Mouse (Mus musculus) myocyte (in vitro differentiated cells): ENCODE results near the gene Fam161a. TPM values are rescaled to one million over a fixed set of nuclear protein-coding genes. Genes with fewer than 3 reads are reported as not detected.

Experiments used
- H3K27me3 ChIP-seq: one replicate; pipeline ENCODE4 v1.6.1; 2011; ENCODE audit not compliant: control insufficient read depth, insufficient read depth, insufficient read length
- H3K36me3 ChIP-seq: one replicate; pipeline ENCODE4 v1.6.1; 2011; ENCODE audit not compliant: control insufficient read depth, insufficient read depth
- H3K4me2 ChIP-seq: one replicate; pipeline ENCODE4 v1.6.1; 2011; ENCODE audit warnings: low read depth, control low read depth
- H3K4me3 ChIP-seq: one replicate; pipeline ENCODE4 v1.5.1; 2011; ENCODE audit warnings: mild to moderate bottlenecking, control low read depth, moderate library complexity
- H3K79me2 ChIP-seq: one replicate; pipeline ENCODE4 v1.6.1; 2011; ENCODE audit not compliant: control insufficient read depth, insufficient read depth
- H3ac ChIP-seq: one replicate; pipeline ENCODE4 v1.6.1; 2011; ENCODE audit not compliant: control insufficient read depth, insufficient read length
- CEBPB ChIP-seq: IDR thresholded peaks from 2 replicates; pipeline ENCODE4 v1.6.1; 2011; ENCODE audit warnings: mild to moderate bottlenecking, moderate library complexity; ENCODE audit not compliant: poor library complexity, insufficient read depth, severe bottlenecking
- E2F4 ChIP-seq: IDR thresholded peaks from one replicate; pipeline ENCODE4 v1.6.1; 2011; ENCODE audit warnings: mild to moderate bottlenecking, control low read depth, moderate library complexity; ENCODE audit not compliant: insufficient read depth
- MAX ChIP-seq: IDR thresholded peaks from one replicate; pipeline ENCODE4 v1.6.1; 2011; ENCODE audit warnings: low read depth, mild to moderate bottlenecking, control low read depth
- MYOD1 ChIP-seq, 3 experiments: IDR thresholded peaks; one replicate each; pipeline ENCODE4 v1.6.1; 2011; ENCODE audit warnings: control low read depth in 2 of 3, low read depth in 2 of 3, mild to moderate bottlenecking in 2 of 3, moderate library complexity in 1 of 3; ENCODE audit not compliant: insufficient read length in 2 of 3, control insufficient read depth in 1 of 3
- MYOG ChIP-seq, 3 experiments: IDR thresholded peaks; one replicate each; pipeline ENCODE4 v1.6.1; 2011; ENCODE audit warnings: control low read depth in 2 of 3, low read depth in 2 of 3, mild to moderate bottlenecking in 2 of 3; ENCODE audit not compliant: insufficient read length in 2 of 3, control insufficient read depth in 1 of 3, insufficient read depth in 1 of 3
- POLR2A ChIP-seq: IDR thresholded peaks from one replicate; pipeline ENCODE4 v1.6.1; 2011; ENCODE audit warnings: low read depth, mild to moderate bottlenecking, control low read depth, moderate library complexity; ENCODE audit not compliant: insufficient read length
- POLR2AphosphoS2 ChIP-seq: IDR thresholded peaks from one replicate; pipeline ENCODE4 v1.6.1; 2011; ENCODE audit warnings: low read depth, control low read depth; ENCODE audit not compliant: insufficient read length
- REST ChIP-seq: IDR thresholded peaks from one replicate; pipeline ENCODE4 v1.6.1; 2011; ENCODE audit warnings: mild to moderate bottlenecking, control low read depth, moderate library complexity; ENCODE audit not compliant: insufficient read depth, insufficient read length
- SRF ChIP-seq: IDR thresholded peaks from one replicate; pipeline ENCODE4 v1.6.1; 2011; ENCODE audit warnings: low read depth; ENCODE audit not compliant: control insufficient read depth, insufficient read length
- TCF12 ChIP-seq: IDR thresholded peaks from one replicate; pipeline ENCODE4 v1.6.1; 2011; ENCODE audit warnings: mild to moderate bottlenecking, control low read depth; ENCODE audit not compliant: poor library complexity, insufficient read depth, severe bottlenecking
- TCF3 ChIP-seq: IDR thresholded peaks from one replicate; pipeline ENCODE4 v1.6.1; 2011; ENCODE audit warnings: low read depth, control low read depth; ENCODE audit not compliant: insufficient read length
- USF1 ChIP-seq: IDR thresholded peaks from one replicate; pipeline ENCODE4 v1.6.1; 2011; ENCODE audit warnings: low read depth, mild to moderate bottlenecking, control low read depth, moderate library complexity
- polyA plus RNA-seq: library from polyadenylated mRNA; unstranded; fragments of >200 nt; fragmentation: generic; extraction: Trizol; gene quantifications from one replicate; pipeline ENCODE4 v1.2.1, GENCODE M21; 2012; ENCODE audit warnings: missing spikeins

Fam161a gene
- polyA plus RNA-seq, 1 experiment = 0.77 TPM

DNA sequence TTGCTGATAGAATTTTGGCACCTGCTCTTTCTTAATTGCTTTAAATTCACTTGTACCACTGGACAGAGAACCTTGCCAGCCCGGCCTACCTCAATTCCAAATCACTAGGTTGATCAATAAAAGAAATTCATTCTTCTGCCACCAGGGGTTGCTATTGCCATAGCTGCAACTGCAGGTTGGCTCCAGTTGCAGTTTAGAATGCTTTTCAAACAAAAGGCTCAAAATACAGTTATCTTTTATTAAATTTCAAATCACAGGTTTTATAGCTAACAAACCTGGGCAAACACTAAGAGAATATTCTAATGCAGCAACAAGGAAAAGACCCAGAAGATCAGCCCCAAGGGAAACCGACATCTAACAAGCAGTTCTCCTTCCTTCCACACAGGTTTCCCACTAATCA is 20.0 kb upstream of the Fam161a start:
- H3K79me2 ChIP-seq = peaks cover 19% of the 10 kb centered on the region
- no peaks in the 10 kb centered on the region for H3K36me3 ChIP-seq
- H3K4me2 ChIP-seq = peak overlapping the region; percentile 41
- TF ChIP-seq MAX = no peak
- no peak for TF ChIP-seq POLR2A
- TF ChIP-seq REST = no peak
- TF ChIP-seq MYOD1 (IDR thresholded peaks at IDR 0.05; ENCODE audit: control insufficient read depth in 1 of 3, insufficient read length in 2 of 3, low read depth in 2 of 3) = no peak
- no peak overlapping the region for H3K4me3 ChIP-seq
- no peaks in the 10 kb centered on the region for H3K27me3 ChIP-seq
- H3ac ChIP-seq = no peak overlapping the region

DNA sequence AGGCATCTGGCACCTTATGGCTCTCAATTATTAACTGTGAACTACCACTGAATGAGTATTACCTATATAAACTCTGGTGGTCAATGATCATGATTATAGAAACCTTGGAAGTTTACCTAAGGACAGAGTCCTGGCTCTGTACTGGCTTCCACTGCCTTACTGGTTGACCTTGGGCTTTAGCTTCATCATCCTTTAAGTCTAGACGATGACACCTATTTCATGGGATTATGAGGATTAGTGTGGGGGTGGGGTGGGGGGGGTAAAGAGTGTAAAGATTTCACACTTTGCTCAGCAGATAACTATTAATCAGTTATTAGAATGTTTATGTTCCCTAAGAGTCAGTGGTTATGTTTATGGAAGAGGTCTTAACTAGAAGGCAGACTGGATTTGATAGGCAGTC is 17.5 kb upstream of the Fam161a start:
- Histone ChIP-seq H3K36me3 (peaks cover 14% of the 10 kb centered on the region), H3K79me2 (peaks cover 40% of the 10 kb centered on the region), H3K27me3 (no peaks in the 10 kb centered on the region), H3ac (no peak overlapping the region), H3K4me2 (peak overlapping the region; percentile 77), H3K4me3 (peak overlapping the region; percentile 49)
- TF ChIP-seq TCF3 (no peak), CEBPB (no peak), MYOG (IDR thresholded peaks at IDR 0.05; ENCODE audit: control insufficient read depth in 1 of 3, insufficient read depth in 1 of 3, insufficient read length in 2 of 3, low read depth in 2 of 3) (no peak), POLR2AphosphoS2 (no peak), MAX (no peak), TCF12 (no peak), SRF (no peak), USF1 (no peak), REST (no peak), MYOD1 (IDR thresholded peaks at IDR 0.05; ENCODE audit: control insufficient read depth in 1 of 3, insufficient read length in 2 of 3, low read depth in 2 of 3) (no peak), E2F4 (no peak), POLR2A (no peak)

DNA sequence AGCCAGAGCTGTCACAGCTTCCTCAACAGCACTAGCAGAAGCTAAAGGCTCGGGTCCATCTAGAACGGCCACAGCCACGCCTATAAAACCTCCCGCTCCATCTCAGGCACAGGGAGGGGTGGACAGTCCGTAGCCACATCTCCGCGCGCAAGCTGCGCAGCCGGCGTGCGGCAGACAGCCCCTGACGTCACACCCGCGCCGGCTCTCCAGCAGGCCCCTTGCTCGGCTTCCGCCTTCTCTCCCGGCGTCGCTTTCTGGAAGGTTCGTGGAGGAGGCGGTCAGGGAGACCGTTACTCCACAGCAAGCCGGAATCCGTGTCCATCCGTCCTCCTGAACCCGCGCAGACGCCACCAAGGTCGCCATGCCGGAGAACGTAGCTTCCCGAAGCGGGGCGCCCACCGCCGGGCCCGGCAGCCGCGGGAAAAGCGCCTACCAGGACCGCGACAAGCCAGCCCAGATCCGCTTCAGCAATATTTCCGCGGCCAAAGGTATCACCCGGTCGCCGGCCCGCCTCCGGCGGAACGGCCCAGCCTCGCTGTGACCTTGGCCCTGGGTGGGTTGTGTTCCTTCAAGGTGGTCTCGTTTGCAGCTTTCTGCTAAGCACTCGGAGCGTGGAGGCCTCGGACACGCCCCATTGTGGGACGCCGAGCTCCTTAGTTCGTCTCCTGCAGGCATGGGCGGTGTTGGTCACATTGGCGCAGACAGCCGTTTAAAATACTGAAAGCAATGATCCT is 16.8 kb upstream of the Fam161a start, which contains the start of gene Cct4:
TSS of gene Cct4 (plus strand) at position 127 of the 734 bp plus-strand sequence.
- Histone ChIP-seq H3K79me2 (peaks cover 40% of the 10 kb centered on the region), H3ac (peak within 1 kb of the TSS; percentile 32), H3K36me3 (peaks cover 16% of the 10 kb centered on the region), H3K27me3 (no peaks in the 10 kb centered on the region), H3K4me3 (peak within 1 kb of the TSS; percentile 49), H3K4me2 (peak within 1 kb of the TSS; percentile 95)
- TF ChIP-seq TCF12 (no peak), MAX (peak; percentile 79), TCF3 (no peak), SRF (peak; percentile 86), MYOG (IDR thresholded peaks at IDR 0.05; ENCODE audit: control insufficient read depth in 1 of 3, insufficient read depth in 1 of 3, insufficient read length in 2 of 3, low read depth in 2 of 3) (peak in 1 of 3 experiments; percentile 27), E2F4 (peak; percentile 28), POLR2AphosphoS2 (peak; percentile 95), POLR2A (peak; percentile 83), MYOD1 (IDR thresholded peaks at IDR 0.05; ENCODE audit: control insufficient read depth in 1 of 3, insufficient read length in 2 of 3, low read depth in 2 of 3) (peak in 1 of 3 experiments; percentile 27), REST (no peak), USF1 (no peak), CEBPB (no peak)

DNA sequence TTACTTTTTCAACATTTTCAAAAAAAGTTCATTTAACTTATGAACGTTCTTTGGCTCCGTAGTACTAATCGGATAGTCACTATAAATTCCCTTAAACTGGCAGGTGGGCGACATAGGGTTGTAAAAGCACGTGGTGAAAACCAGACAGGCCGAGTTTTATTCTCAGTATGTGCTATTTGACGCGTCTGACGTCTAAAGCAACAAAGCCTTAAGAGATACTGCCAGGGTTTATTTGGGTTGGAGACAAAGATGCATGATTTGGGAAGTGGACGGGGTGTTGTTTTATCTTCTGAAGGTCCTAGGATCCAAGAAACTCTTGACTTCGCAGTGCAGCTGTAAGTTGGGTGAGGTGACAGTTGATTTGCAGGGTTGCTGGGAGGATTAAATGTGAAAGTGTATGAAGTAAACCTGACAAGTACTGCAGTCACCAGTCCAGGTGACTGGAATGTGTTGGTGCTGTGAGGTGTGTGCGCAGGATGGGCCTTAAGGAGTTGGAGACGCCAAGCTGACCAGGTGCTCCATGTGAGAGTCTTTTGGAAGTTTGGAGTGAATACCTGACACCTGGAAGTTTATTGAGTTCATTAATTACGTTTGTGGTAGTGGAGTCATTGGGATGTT is 16.0 kb upstream of the Fam161a start:
- Histone ChIP-seq H3K27me3 (no peaks in the 10 kb centered on the region), H3ac (peak overlapping the region; percentile 32), H3K79me2 (peaks cover 40% of the 10 kb centered on the region), H3K36me3 (peaks cover 24% of the 10 kb centered on the region), H3K4me2 (peak overlapping the region; percentile 95), H3K4me3 (peak overlapping the region; percentile 49)
- TF ChIP-seq TCF3 (no peak), POLR2A (no peak), TCF12 (no peak), MAX (no peak), MYOD1 (IDR thresholded peaks at IDR 0.05; ENCODE audit: control insufficient read depth in 1 of 3, insufficient read length in 2 of 3, low read depth in 2 of 3) (no peak), POLR2AphosphoS2 (no peak), CEBPB (no peak), USF1 (no peak)

DNA sequence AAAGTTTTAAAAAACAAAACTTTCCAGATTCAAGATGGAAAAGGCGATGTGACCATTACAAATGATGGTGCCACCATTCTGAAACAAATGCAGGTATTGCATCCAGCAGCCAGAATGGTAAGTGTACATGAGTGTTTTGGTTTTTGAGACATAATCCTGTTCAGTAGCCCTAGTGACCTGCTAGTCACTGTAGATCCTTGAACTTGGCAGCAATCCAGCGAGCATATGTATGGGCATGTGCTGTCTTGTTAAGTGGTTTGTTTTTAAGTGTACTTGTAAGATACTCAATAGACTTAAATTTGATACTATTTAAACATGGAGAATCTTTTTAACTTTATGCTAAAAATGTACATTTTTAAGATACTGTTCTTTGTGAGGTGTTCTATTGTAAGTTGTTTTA is 13.1 kb upstream of the Fam161a start:
- TF ChIP-seq MAX (no peak), E2F4 (no peak), CEBPB (no peak), TCF3 (no peak), POLR2A (no peak)
- Histone ChIP-seq H3K4me2 (no peak overlapping the region), H3K4me3 (no peak overlapping the region), H3K36me3 (peaks cover 51% of the 10 kb centered on the region), H3ac (no peak overlapping the region), H3K79me2 (peaks cover 40% of the 10 kb centered on the region), H3K27me3 (no peaks in the 10 kb centered on the region)
